In the genomic region with DNA sequence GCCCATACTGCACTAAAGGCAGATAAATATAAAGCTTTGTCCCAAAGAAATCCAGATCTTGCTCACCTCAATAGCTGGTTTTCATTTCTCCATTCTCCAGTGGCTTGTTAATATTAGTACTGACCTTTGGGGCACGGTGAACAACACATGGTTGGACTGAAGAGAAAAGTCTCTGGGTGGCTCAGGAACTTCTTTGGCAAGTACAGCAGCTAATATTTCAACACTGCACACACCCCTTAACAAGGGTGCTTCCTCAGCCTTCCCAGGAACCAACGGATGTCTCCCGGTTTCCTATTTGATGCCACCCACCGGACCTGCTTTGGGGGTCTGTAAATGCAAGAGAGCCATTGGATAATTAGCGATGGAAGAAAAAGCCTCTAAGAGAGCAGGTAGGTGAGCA, we compare ENCODE assay signal across 8 mouse cellular contexts. TPM values are rescaled to one million over a fixed set of nuclear protein-coding genes. Genes with fewer than 3 reads are reported as not detected.
DNase-seq lines count a peak whose midpoint lies in the region; ATAC-seq and TF ChIP-seq lines count a peak whose summit lies in the region.

TSS of gene Apex2 (minus strand) at position 173 of the 400 bp plus-strand sequence.

- WGBS in heart, embryonic 12.5 days: 74% methylated on average over 5 of the region's 5 CpGs
- WGBS in neural tube, embryonic 15.5 days: 78% methylated on average over 5 of the region's 5 CpGs

- intact Hi-C loops in heart, postnatal 14 days (cut with DNase I): no loop called here
- intact Hi-C loops in left cerebral cortex, postnatal 10 days (cut with DNase I): no loop called here

- in situ Hi-C loops in ES-E14 (cut with MboI; ENCODE audit: low sequenced_read_pairs in 2 of 2, unreplicated experiment in 2 of 2): no loop called here

- no peak for DNase-seq in heart, postnatal 14 days
- no peak for DNase-seq in ES-E14 (ENCODE audit: low read depth, low spot score)
- DNase-seq in left cerebral cortex, postnatal 10 days (ENCODE audit: extremely low spot score in 1 of 2, low spot score in 2 of 2): no peak
- no peak for DNase-seq in cerebellum, adult 18-20 months
- no peak for DNase-seq in testis, postnatal 14 days (ENCODE audit: low spot score)

- no peak within 1 kb of the TSS; the same call in 1 of the 2 replicates for H3K9ac ChIP-seq in heart, embryonic 12.5 days
- peak within 1 kb of the TSS; percentile 47; the same call in 1 of the 2 replicates for H3K9ac ChIP-seq in ES-E14 (ENCODE audit: insufficient read depth, low read depth, low read length, poor library complexity, severe bottlenecking)
- no peak within 1 kb of the TSS for H3K9ac ChIP-seq in neural tube, embryonic 15.5 days (replicated peaks)

- no peaks in the 10 kb centered on the region for H3K9me3 ChIP-seq in heart, embryonic 12.5 days (replicated peaks)
- no peaks in the 10 kb centered on the region for H3K9me3 ChIP-seq in ES-E14 (ENCODE audit: control insufficient read depth, insufficient read depth, low read depth, low read length)
- H3K9me3 ChIP-seq in neural tube, embryonic 15.5 days (replicated peaks): no peaks in the 10 kb centered on the region

- no peak for ATAC-seq in heart, embryonic 12.5 days (ENCODE audit: insufficient number of reproducible peaks, low FRiP score)
- ATAC-seq in erythroid progenitor cell, adult 5-6 weeks (replicated peaks; ENCODE audit: low FRiP score, poor library complexity, severe bottlenecking): no peak
- no peak for ATAC-seq in neural tube, embryonic 15.5 days (ENCODE audit: low FRiP score)

- peak within 1 kb of the TSS; percentile 74 for H3K4me2 ChIP-seq in heart, embryonic 12.5 days
- peak within 1 kb of the TSS; percentile 59 for H3K4me2 ChIP-seq in neural tube, embryonic 15.5 days

- H3K4me1 ChIP-seq in heart, embryonic 12.5 days (replicated peaks): peaks cover 10% of the 10 kb centered on the region; the same call in 1 of the 2 replicates
- no peaks in the 10 kb centered on the region; a peak in 1 of 4 replicates for H3K4me1 ChIP-seq in ES-E14 (ENCODE audit: control insufficient read depth in 2 of 2, insufficient read depth in 2 of 2, low read length in 2 of 2, poor library complexity in 1 of 2)
- peaks cover 11% of the 10 kb centered on the region; the same call in 1 of the 2 replicates for H3K4me1 ChIP-seq in neural tube, embryonic 15.5 days

- H3K36me3 ChIP-seq in heart, embryonic 12.5 days: peaks cover 12% of the 10 kb centered on the region
- peaks cover 5% of the 10 kb centered on the region for H3K36me3 ChIP-seq in ES-E14 (ENCODE audit: control insufficient read depth, insufficient read depth, low read length, poor library complexity, severe bottlenecking)
- H3K36me3 ChIP-seq in neural tube, embryonic 15.5 days: peaks cover 10% of the 10 kb centered on the region; the same call in 1 of the 2 replicates

- no peak within 1 kb of the TSS for H3K27ac ChIP-seq in heart, embryonic 12.5 days (ENCODE audit: poor library complexity, severe bottlenecking)
- H3K27ac ChIP-seq in ES-E14 (ENCODE audit: insufficient read depth, low read depth, low read length, poor library complexity, severe bottlenecking): no peak within 1 kb of the TSS
- no peak within 1 kb of the TSS for H3K27ac ChIP-seq in neural tube, embryonic 15.5 days (replicated peaks)

- H3K4me3 ChIP-seq in heart, embryonic 12.5 days: peak within 1 kb of the TSS; percentile 65
- peak within 1 kb of the TSS; percentile 91 to 99 for H3K4me3 ChIP-seq in ES-E14 (ENCODE audit: insufficient read depth in 1 of 2, low read depth in 1 of 2, low read length in 2 of 2, poor library complexity in 1 of 2, severe bottlenecking in 1 of 2)
- H3K4me3 ChIP-seq in neural tube, embryonic 15.5 days (replicated peaks): peak within 1 kb of the TSS; percentile 53; the same call in 1 of the 2 replicates

- H3K27me3 ChIP-seq in heart, embryonic 12.5 days (replicated peaks): no peaks in the 10 kb centered on the region
- peaks cover 3% of the 10 kb centered on the region for H3K27me3 ChIP-seq in neural tube, embryonic 15.5 days (replicated peaks)

TF ChIP-seq in ES-E14, 5 proteins besides CTCF, POLR2A, EP300 and RAD21:
- no peak for TF ChIP-seq HCFC1 (IDR thresholded peaks at IDR 0.05; ENCODE audit: borderline replicate concordance, insufficient read depth, low read length)
- TF ChIP-seq ZC3H11A (IDR thresholded peaks at IDR 0.05; ENCODE audit: borderline replicate concordance, low read depth, low read length): no peak
- TF ChIP-seq MAFK (IDR thresholded peaks at IDR 0.05; ENCODE audit: insufficient read depth, low read depth, low read length): no peak
- TF ChIP-seq CHD2 (IDR thresholded peaks at IDR 0.05; ENCODE audit: low read depth, low read length): no peak
- no peak for TF ChIP-seq ZNF384 (IDR thresholded peaks at IDR 0.05; ENCODE audit: low read depth, low read length)

RNA-seq across cellular contexts. Expression of gene Apex2, which starts in this region (rescaled TPM):
- polyA plus RNA-seq in heart, embryonic 12.5 days (2016; fragmentation: Nextera tagmentation; extraction: Ambion mirVana): 14.5 TPM in 2 replicates
- total RNA-seq in heart, postnatal 14 days (2021): 1 to 10 TPM; 5.8 to 6.7 TPM
- 19.1 and 19.2 TPM in 2 replicates for total RNA-seq in ES-E14 (2012; rRNA removed)
- 15.1 and 25.2 TPM in 2 replicates for total RNA-seq in erythroid progenitor cell, adult 5-6 weeks (2015; ENCODE audit: low replicate concordance)
- 12.0 and 18.1 TPM in 2 replicates for total RNA-seq in erythroid progenitor cell, adult 5-6 weeks (2017; ENCODE audit: low replicate concordance)
- 10 to 100 TPM; 16.6 to 16.9 TPM for total RNA-seq in left cerebral cortex, postnatal 10 days (2021)
- 16.1 and 17.2 TPM in 2 replicates for polyA plus RNA-seq in neural tube, embryonic 15.5 days (2015; fragmentation: Nextera tagmentation; extraction: Ambion mirVana)
